Mouse (Mus musculus): ENCODE results near the gene Twnk.

GRCm38 (mm10) chr19:45014335-45014971, 9.0 kb downstream of the Twnk start, which contains the start of gene Lzts2:
- TF ChIP-seq EP300 (IDR thresholded peaks at IDR 0.05; ENCODE audit: low read length) (no peak), CTCF (conservative IDR thresholded peaks at IDR 0.05 in 1 of 2, IDR thresholded peaks at IDR 0.05 in 1 of 2; ENCODE audit: low read depth in 2 of 2, low read length in 2 of 2) (no peak), UBTF (IDR thresholded peaks at IDR 0.05; ENCODE audit: low read depth, low read length) (no peak), RCOR1 (conservative IDR thresholded peaks at IDR 0.05; ENCODE audit: low read depth, low read length) (no peak), PAX5 (IDR thresholded peaks at IDR 0.05; ENCODE audit: low read length) (no peak), NRF1 (IDR thresholded peaks at IDR 0.05; ENCODE audit: low read depth, low read length) (no peak), MEF2A (IDR thresholded peaks at IDR 0.05; ENCODE audit: borderline replicate concordance, low read depth, low read length) (no peak), RAD21 (IDR thresholded peaks at IDR 0.05; ENCODE audit: low read depth, low read length) (no peak), NELFE (IDR thresholded peaks at IDR 0.05; ENCODE audit: low read depth, low read length) (no peak), MAX (IDR thresholded peaks at IDR 0.05; ENCODE audit: low read length) (no peak), POLR2A (IDR thresholded peaks at IDR 0.05; ENCODE audit: low read depth, low read length) (peak; percentile 36; the same call in 1 of the 2 replicates), TBP (conservative IDR thresholded peaks at IDR 0.05; ENCODE audit: low read depth, low read length) (no peak), USF1 (IDR thresholded peaks at IDR 0.05; ENCODE audit: low read depth, low read length) (peak; percentile 28), BHLHE40 (IDR thresholded peaks at IDR 0.05; ENCODE audit: low read depth, low read length) (peak; percentile 60)
